Mouse (Mus musculus): ENCODE measurements around the gene Hykk.
"Not testable (repeated sequence)": the region's sequence is repeated elsewhere in the genome, so short reads cannot be mapped to it uniquely, and the experiment has no call there.

The Hykk gene

DNA sequence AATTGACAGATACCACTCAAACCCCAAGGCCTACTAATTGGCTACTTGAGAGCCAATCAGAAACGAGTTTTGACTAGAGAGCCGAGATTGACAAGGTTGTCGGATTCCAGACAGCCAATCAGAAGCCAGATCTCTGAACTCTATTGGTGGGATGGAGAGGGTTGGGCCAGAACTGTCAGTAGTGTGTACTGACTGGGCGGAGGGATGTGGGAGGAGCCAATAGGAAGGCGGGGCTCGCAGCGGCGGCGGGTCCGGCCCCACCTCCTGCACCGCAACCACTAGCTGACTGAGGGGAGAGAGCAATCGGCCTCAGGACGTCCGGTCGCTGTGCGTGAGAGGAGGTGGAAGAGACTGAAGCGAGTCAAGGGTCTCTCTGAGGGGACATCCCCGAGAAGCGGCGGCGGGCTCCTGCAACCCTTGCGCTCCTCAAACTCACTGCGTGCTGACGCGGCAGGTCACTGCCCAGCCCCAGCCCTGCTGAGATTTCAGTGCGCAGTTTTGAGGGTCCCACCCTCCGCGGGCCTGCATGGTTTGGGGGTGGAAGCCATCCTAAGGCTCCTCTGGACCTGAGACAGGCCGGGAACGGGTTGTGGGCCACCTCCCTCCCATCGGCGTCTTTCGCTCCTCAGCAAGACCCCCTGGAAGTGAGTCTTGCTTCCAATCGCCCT, at the start of gene Hykk:
Gene Hykk, plus strand, starts transcription at position 274 of the 668 bp plus-strand sequence.
- peak; percentile 97 for DNase-seq

GRCm38 (mm10) chr9:54878759-54879158, 38.3 kb upstream of the Hykk start:
- no peak for DNase-seq

DNA sequence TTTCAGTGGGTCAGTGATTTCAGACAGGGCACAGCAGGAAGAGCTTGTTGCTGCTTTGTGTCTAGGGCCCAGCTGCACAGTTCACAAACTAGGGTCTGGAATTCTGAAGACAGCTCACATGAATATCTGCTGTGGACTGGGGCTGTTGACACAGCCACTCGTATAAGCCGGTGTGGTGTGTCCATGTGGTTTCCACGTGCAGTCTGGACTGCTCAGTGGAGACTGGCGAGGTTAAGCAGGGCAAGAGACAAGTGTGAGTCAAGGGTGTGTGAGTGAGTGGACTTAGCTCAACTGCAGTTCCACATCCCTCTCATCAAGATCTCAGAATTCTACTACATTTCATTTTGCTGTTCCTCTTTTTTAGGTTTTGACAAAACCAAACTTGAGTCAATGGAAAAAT, 25.0 kb upstream of the Hykk start:
- no peak for DNase-seq

- DNase-seq = no peak
These were observed 20.0 kb upstream of the Hykk start for GRCm38 (mm10) chr9:54897097-54897496.

GRCm38 (mm10) chr9:54909446-54909845, 7.6 kb upstream of the Hykk start:
- no peak for DNase-seq

- no peak for DNase-seq
These were observed 1.5 kb upstream of the Hykk start for GRCm38 (mm10) chr9:54915576-54915975.

GRCm38 (mm10) chr9:54916401-54916800, 682 bp upstream of the Hykk start:
- peak; percentile 24 for DNase-seq

DNA sequence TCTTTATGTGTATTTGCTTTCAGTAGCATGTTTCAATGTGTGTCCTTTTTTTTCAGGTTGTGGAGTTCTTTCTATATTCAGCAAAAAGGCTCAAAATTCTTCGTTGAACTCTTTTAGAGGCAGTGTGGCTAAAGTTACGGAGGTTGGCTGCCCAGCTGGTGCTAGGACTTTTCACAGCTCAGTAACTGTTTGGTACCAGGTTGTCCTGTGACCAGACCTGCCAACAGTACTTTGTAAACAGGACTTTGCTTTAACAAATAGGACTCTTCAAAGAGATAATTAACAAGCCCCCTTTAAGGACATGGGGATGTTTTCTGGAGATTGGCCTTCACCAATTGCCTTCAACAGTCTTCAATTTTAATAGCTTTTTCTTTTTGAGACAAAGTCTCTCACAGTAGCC, 1.1 kb downstream of the Hykk start:
- no peak for DNase-seq

- no peak for DNase-seq
These were observed 1.7 kb downstream of the Hykk start for GRCm38 (mm10) chr9:54918781-54919180.

DNA sequence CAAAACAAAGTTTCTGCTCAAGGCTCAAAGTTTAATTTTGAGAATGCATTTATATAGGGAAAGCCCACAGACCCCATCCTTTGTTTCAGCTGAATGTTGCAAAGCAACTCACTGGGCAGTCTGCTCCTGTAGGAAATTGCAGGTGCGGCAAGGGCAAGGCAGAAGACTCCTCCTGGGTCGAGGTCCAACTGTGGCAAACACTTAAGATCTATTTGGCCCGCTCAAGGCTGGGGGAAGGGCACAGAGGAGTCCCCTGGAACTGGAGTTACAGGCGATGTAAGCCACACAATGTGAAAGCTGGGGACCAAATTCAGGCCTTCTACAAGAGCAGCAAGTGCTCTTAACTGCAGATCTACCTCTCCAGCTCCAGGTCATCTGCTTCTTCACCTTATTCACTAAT, 2.9 kb downstream of the Hykk start:
- DNase-seq = no peak

DNA sequence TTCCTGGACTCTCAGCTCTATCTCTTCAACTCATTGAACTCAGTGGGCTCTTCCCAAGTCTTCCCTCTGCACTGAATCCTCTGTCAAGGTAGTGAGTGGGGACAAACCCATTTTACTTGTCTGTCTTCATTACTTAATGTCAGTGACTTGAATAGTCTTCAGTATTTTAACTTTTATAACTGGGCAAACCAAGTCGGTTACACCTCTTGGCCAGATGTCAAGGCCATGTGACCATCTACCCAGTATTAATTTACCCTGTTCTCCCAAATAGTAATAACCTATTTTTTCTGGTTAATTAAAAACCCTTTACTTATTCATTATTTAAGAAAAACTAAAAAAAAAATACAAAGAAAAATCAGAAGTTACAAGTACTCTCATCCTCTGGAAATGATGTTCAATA, 13.7 kb downstream of the Hykk start:
- no peak for DNase-seq

- DNase-seq = no peak
These were observed 14.7 kb downstream of the Hykk start for GRCm38 (mm10) chr9:54931765-54932164.

- no peak for DNase-seq
These were observed 15.3 kb downstream of the Hykk start for GRCm38 (mm10) chr9:54932379-54932778.

DNA sequence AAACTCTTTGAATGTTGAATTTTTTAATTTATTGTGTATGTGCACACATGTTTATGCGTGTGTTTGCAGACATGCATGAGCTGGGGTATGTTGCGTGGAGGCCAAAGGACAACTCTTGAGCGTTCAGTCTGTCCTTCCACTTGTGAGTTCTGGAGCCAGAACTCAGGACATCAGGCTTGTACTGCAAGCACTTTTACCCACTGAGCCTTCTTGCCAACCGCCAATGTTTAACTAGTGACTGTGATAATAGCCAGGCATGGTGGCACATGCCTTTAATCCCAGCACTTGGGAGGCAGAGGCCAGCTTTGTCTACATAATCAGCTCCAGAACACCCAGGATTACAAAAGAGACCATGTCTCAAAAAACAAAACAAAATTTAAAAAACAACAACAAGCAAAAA, 25.0 kb downstream of the Hykk start:
- no peak for DNase-seq

- DNase-seq = no peak
These were observed 27.4 kb downstream of the Hykk start for GRCm38 (mm10) chr9:54944467-54944866.

DNA sequence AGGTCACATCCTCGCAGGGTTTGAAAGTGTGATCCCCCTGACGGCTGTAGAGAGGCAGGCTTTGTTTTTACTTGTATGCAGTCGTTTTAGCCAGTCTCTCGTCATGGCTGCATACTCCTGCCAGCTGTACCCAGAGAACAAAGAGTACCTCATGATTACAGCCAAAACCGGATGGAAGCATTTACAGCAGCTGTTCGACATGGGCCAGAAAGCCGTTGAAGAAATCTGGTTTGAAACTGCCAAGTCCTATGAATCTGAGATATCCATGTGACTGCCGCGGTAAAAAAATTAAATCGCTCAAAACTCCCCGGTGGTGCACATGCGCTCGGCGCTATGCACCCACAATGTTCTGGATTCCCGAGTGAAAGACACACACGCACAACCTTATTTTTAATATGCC, 29.2 kb downstream of the Hykk start:
- DNase-seq = no peak

- DNase-seq = no peak
These were observed 32.4 kb downstream of the Hykk start for GRCm38 (mm10) chr9:54949465-54949864.

DNA sequence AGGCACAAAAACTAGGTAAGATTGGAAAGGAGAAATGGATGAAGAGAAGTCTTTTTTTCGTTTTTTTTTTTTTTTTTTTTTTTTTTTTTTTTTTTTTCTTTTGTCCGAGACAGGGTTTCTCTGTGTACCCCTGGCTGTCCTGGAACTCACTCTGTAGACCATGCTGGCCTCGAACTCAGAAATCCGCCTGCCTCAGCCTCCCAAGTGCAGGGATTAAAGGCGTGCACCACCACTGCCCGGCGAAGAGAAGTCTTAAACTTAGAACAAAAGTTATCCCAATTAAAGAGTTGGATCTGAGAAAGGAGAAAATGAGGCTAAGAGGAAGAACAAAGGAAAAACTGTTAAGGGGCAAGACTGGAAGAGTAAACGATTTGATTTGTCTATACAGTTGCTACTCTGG, 33.1 kb downstream of the Hykk start:
- DNase-seq = not testable (repeated sequence)

GRCm38 (mm10) chr9:54950575-54951321, 33.7 kb downstream of the Hykk start, which contains the start of the genes Psma4 and AY074887:
Gene Psma4, plus strand, starts transcription at chr9:54950790.
Gene AY074887, minus strand, starts transcription at chr9:54950998.
- DNase-seq = peak; percentile 94

DNA sequence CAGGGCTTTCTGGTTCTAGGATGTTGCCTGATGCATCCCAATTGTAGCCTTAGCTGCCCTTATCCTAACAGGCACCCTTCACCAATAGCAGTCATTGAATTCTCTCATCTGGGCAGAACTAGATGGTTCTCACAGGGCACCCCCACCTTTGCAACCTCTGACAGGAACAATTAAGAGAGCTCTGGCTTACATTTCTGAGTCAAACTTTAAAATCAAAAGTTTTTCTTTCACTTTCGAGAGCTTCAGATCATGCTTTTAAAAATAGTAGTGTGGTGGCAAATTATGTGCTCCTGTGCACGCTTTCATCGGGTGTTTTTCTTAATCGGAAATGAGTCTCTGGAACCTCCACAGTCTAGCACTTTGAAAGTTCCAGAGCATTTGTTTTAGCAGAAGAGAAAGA, 44.0 kb downstream of the Hykk start:
- no peak for DNase-seq

DNA sequence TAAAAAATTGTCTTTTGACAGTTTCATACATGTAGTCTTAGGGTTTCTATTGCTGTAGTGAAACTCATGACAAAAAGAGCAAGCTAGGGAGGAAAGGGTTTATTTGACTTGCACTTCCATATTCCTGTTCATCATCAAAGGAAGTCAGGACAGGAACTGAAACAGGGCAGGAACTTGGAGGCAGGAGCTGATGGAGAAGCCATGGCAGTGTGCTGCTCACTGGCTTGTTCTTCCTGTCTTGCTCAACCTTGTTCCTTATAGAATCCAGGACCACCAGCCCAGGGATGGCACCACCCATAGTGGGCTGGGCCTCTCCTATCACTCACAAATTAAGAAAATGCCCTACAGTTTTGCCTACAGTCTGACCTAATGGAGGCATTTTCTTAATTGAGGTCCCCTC, 46.6 kb downstream of the Hykk start:
- DNase-seq = no peak

DNA sequence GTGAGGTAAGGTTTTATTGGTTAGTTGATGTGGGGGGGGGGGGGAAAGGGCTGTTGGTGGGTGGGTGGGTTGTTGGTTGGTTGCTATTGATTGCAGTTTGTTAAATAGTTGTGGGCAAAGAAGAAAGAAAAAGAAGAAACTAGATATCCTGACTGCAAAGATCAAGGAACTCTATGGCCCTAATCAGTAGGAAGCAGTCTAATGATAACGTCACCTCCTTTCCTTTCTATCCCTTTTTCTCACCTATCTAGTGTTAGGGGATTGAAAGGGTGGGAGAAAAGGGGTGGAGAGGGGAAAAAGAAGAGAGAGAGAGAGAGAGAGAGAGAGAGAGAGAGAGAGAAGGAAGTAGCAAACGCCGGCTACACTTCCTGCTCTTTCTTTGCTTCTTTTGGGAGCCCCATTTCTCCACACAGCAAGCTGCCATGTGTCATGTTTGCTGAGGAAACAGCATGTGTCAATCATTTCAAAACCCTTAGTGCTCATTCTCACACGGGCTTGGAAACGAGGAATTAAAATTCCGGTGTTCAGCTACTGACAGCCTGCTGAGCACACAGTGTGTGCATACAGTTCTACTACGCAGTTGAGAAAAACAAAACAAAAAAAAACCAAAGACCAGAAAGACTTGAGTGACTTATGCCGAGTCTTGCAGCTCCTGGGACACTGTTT, 53.0 kb downstream of the Hykk start:
- DNase-seq = no peak

DNA sequence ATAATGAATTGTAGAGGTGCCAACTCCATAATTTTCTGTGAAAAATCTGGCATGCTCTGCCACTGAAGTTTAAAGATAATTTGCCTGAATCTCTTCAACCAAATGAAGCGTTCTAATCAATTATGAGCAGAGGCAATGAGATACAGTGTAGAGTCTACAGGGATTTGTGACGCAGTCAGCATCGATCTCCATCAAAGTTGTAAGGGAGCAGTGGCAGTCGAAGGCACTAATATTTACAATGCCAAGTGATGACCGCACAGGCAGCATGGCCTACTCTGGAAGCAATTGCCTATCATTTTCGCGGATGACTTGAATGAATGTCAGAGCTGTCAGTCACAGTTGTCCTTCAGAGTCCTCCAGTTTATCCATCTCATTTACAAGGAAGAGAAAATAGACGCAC, 63.6 kb downstream of the Hykk start, which contains the start of gene Chrna5:
Gene Chrna5, plus strand, starts transcription at position 207 of the 400 bp plus-strand sequence.
- DNase-seq = no peak
